Mouse (Mus musculus) kidney, postnatal 0 days (tissue): ENCODE results near the gene Spag9. TPM values are rescaled to one million over a fixed set of nuclear protein-coding genes. Genes with fewer than 3 reads are reported as not detected.

Experiments
- ATAC-seq: fragments of 200-750 bp; cut with Nextera tagmentation; replicated peaks from 2 replicates; pipeline ENCODE4 v1.8.0; 2017; ENCODE audit warnings: low read depth, moderate number of reproducible peaks, moderate TSS enrichment, moderate library complexity; ENCODE audit not compliant: low FRiP score
- DNase-seq: peaks from one replicate; pipeline ENCODE4 v3.0.0-alpha.2; 2016; ENCODE audit warnings: low spot score
- H3K27ac ChIP-seq: fragments of 300-500 bp; sonication (generic); 2 replicates; pipeline ENCODE4 v1.5.1; 2014; ENCODE audit warnings: mild to moderate bottlenecking
- H3K27me3 ChIP-seq: fragments of 300-500 bp; sonication (generic); 2 replicates; pipeline ENCODE4 v1.6.1; 2014; ENCODE audit warnings: low read length, mixed read lengths; ENCODE audit not compliant: insufficient read depth
- H3K36me3 ChIP-seq: fragments of 300-500 bp; sonication (generic); 2 replicates; pipeline ENCODE4 v1.6.1; 2014; ENCODE audit warnings: low read length, mixed read lengths; ENCODE audit not compliant: insufficient read depth
- H3K4me1 ChIP-seq: fragments of 300-500 bp; sonication (generic); replicated peaks from 2 replicates; pipeline ENCODE4 v1.6.1; 2014; ENCODE audit warnings: antibody characterized with exemption, low read length, mixed read lengths; ENCODE audit not compliant: insufficient read depth
- H3K4me2 ChIP-seq: fragments of 300-500 bp; sonication (generic); 2 replicates; pipeline ENCODE4 v1.6.1; 2014; ENCODE audit warnings: mild to moderate bottlenecking, low read length, moderate library complexity, mixed read lengths
- H3K4me3 ChIP-seq: fragments of 300-500 bp; sonication (generic); replicated peaks from 2 replicates; pipeline ENCODE4 v1.5.1; 2014; ENCODE audit warnings: low read depth, low read length
- H3K9ac ChIP-seq: fragments of 300-500 bp; sonication (generic); 2 replicates; pipeline ENCODE4 v1.6.1; 2014; ENCODE audit warnings: low read depth, low read length
- H3K9me3 ChIP-seq: fragments of 300-500 bp; sonication (generic); replicated peaks from 2 replicates; pipeline ENCODE4 v1.6.1; 2016; ENCODE audit warnings: low read length, inconsistent platforms, mixed read lengths
- CTCF ChIP-seq: IDR thresholded peaks from 2 replicates; pipeline ENCODE4 v1.5.1; 2016; ENCODE audit warnings: antibody characterized with exemption, low read depth, mild to moderate bottlenecking, moderate library complexity
- WGBS: fragments of 180-500 bp; shearing (Covaris S2); extraction: QIAGEN DNeasy Blood & Tissue Kit; methylation state at CpG from one replicate; pipeline ENCODE4 v1.1.7; 2014; 5-methylcytosine and 5-hydroxymethylcytosine counted together
- polyA plus RNA-seq: library from polyadenylated mRNA; unstranded; fragments of >200 nt; fragmentation: Nextera tagmentation; extraction: Ambion mirVana; gene quantifications from 2 replicates; pipeline ENCODE4 v1.2.1, GENCODE M21; 2015

The Spag9 gene
- polyA plus RNA-seq, 1 experiment from 2014 or later = 59.8 TPM

DNA sequence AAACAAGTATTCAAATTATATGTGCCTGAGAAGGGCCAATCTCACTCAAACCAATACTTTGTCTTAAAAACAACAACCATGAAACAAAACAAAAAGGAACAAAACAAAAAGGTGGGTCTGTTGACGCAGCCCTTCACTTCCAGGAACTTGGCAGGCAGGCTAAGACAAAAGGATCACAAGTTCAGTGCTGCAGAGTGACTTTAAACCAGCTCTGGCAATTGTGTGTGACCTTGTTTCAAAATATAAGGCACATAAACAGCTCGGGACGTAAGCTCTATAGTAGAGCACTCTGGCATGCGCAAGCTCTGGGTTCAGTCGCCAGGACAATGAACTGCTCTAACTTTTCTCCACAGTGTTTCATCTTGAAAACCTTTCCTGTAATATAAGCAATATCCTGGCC is 22.9 kb upstream of the Spag9 start:
- no peak overlapping the region for H3K27ac ChIP-seq
- no peaks in the 10 kb centered on the region for H3K27me3 ChIP-seq
- 89% methylated on average over 5 of the region's 5 CpGs for WGBS
- H3K36me3 ChIP-seq = no peaks in the 10 kb centered on the region
- no peak overlapping the region for H3K4me3 ChIP-seq
- ATAC-seq (no peak), DNase-seq (no peak)
- no peaks in the 10 kb centered on the region for H3K4me1 ChIP-seq
- no peak for TF ChIP-seq CTCF
- no peak overlapping the region for H3K4me2 ChIP-seq
- no peaks in the 10 kb centered on the region for H3K9me3 ChIP-seq
- H3K9ac ChIP-seq = no peak overlapping the region

DNA sequence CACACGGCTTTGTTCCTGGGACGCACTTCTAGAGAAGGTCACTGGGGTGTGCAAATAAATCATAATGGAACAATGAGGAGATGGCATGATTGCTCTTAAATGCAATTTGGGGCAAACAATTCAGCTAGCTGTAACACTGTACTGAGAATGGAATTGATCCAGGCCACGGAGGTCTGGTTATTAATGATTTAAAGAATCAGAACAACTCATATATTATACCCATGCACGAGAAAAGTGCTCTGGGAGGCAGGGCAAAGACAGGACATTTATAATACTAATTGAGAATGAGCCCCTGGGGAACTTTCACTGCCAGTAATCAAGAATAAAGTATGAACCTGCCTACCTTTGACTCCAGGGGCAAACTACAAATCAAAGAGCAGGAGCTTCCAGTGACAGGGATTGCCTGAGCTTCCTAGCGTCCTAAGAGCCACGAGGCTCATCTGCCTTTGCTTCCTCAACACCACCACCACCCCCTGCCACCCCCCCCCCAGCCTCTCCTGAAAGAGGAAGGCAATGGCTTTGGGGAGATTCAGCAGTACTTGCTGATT is 16.3 kb upstream of the Spag9 start:
- 26% methylated on average over 6 of the region's 6 CpGs for WGBS
- ATAC-seq = no peak
- no peak for TF ChIP-seq CTCF
- H3K4me2 ChIP-seq = no peak overlapping the region
- no peaks in the 10 kb centered on the region for H3K27me3 ChIP-seq
- no peak for DNase-seq
- H3K9ac ChIP-seq = no peak overlapping the region
- H3K27ac ChIP-seq = no peak overlapping the region
- H3K4me1 ChIP-seq = no peaks in the 10 kb centered on the region
- no peaks in the 10 kb centered on the region for H3K36me3 ChIP-seq
- H3K4me3 ChIP-seq = no peak overlapping the region
- no peaks in the 10 kb centered on the region for H3K9me3 ChIP-seq

DNA sequence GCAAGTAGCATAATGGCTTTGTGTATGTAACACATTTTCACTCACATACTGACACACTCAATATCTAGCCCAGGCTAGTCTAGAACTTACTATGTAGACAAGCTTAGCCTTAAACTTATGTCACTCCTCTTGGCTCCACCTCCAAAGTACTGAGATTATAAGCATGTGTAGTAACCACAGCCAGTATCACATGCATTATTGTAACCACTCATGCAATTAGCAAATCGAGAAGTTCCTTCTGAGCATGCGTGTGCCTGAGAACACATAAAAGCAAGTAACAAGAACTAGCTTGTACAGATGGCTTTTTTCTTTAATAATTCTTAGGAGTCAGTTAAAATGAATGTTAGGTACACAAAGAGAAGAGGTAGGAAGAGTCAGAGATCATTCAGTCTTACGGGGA is 11.3 kb upstream of the Spag9 start:
- Histone ChIP-seq H3K9ac (no peak overlapping the region), H3K4me3 (no peak overlapping the region), H3K4me1 (peaks cover 8% of the 10 kb centered on the region; the same call in 1 of the 2 replicates), H3K36me3 (no peaks in the 10 kb centered on the region), H3K27me3 (no peaks in the 10 kb centered on the region), H3K9me3 (no peaks in the 10 kb centered on the region), H3K4me2 (no peak overlapping the region), H3K27ac (no peak overlapping the region)
- TF ChIP-seq CTCF = no peak
- 85% methylated on average over 3 of the region's 3 CpGs for WGBS
- no peak for DNase-seq
- no peak for ATAC-seq

DNA sequence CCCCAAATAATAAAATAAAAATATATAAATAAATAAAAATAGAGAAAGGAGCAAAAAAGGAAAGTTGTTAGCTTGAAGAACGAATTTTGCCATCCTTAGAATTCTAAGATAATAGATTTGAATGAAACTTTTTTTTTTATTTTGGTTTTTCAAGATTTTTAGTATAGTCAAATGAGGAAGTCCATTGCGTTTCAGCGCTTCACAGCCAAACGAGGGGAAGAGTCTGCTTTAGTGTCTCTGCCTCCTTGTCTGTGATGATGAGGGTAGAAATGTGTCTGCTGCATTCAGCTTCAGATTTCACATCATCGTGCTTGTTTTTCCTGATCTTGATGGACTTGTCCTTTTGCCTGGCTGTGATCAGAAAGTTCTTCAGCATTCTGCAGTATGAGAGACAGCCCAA is 10.6 kb upstream of the Spag9 start:
- 86% methylated on average over 5 of the region's 5 CpGs for WGBS
- no peaks in the 10 kb centered on the region for H3K27me3 ChIP-seq
- TF ChIP-seq CTCF = no peak
- H3K27ac ChIP-seq = no peak overlapping the region
- DNase-seq = no peak
- no peak overlapping the region for H3K9ac ChIP-seq
- peaks cover 8% of the 10 kb centered on the region; the same call in 1 of the 2 replicates for H3K4me1 ChIP-seq
- H3K4me2 ChIP-seq = no peak overlapping the region
- ATAC-seq = no peak
- H3K4me3 ChIP-seq = no peak overlapping the region
- no peaks in the 10 kb centered on the region for H3K9me3 ChIP-seq
- no peaks in the 10 kb centered on the region for H3K36me3 ChIP-seq

DNA sequence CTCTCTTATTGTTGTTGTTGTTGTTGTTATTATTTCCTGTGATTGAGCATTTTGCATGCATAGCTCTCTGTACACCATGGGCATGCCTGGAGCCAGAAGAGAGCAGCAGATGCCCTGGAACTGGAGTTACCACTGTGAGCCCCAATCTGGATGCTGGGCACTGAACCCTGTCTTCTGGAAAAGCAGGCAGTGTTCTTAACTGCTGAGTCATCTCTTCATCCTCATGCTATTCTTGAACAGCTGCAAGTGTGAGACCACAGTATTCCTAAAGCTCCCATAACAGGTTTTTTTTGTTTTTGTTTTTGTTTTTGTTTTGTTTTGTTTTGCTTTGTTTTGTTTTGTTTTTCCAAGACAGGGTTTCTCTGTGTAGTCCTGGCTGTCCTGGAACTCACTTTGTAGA is 9.6 kb upstream of the Spag9 start:
- H3K4me1 ChIP-seq = peaks cover 8% of the 10 kb centered on the region; the same call in 1 of the 2 replicates
- DNase-seq (no peak), ATAC-seq (no peak)
- no peak overlapping the region for H3K4me3 ChIP-seq
- H3K36me3 ChIP-seq = no peaks in the 10 kb centered on the region
- no peak for TF ChIP-seq CTCF
- H3K4me2 ChIP-seq = no peak overlapping the region
- no peaks in the 10 kb centered on the region for H3K9me3 ChIP-seq
- H3K27me3 ChIP-seq = no peaks in the 10 kb centered on the region
- no peak overlapping the region for H3K9ac ChIP-seq
- H3K27ac ChIP-seq = no peak overlapping the region

DNA sequence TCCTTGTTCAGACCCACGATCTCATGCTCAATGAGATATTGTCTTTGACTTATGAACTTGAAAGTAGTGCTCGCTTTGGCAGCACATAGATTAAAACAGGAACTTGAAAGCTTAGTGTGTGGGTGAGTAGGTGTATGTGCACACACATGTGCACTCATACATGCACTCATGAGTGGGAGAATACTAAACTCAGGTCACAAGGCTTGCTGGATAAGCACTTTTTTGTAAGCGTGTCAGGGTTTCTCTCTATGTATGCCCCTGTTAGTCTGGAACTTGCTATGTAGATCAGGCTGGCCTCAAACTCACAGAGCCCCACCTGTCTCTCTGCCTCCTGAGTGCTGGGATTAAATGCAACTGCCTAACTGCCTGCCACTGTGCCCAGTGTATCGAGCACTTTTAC is 8.9 kb upstream of the Spag9 start:
- Histone ChIP-seq H3K9me3 (no peaks in the 10 kb centered on the region), H3K4me3 (no peak overlapping the region), H3K27me3 (no peaks in the 10 kb centered on the region), H3K9ac (no peak overlapping the region), H3K4me1 (peaks cover 8% of the 10 kb centered on the region; the same call in 1 of the 2 replicates), H3K4me2 (no peak overlapping the region), H3K27ac (peak overlapping the region; percentile 81; the same call in 1 of the 2 replicates), H3K36me3 (no peaks in the 10 kb centered on the region)
- TF ChIP-seq CTCF = no peak
- ATAC-seq = no peak
- DNase-seq = no peak
- WGBS = 82% methylated on average over 4 of the region's 4 CpGs

DNA sequence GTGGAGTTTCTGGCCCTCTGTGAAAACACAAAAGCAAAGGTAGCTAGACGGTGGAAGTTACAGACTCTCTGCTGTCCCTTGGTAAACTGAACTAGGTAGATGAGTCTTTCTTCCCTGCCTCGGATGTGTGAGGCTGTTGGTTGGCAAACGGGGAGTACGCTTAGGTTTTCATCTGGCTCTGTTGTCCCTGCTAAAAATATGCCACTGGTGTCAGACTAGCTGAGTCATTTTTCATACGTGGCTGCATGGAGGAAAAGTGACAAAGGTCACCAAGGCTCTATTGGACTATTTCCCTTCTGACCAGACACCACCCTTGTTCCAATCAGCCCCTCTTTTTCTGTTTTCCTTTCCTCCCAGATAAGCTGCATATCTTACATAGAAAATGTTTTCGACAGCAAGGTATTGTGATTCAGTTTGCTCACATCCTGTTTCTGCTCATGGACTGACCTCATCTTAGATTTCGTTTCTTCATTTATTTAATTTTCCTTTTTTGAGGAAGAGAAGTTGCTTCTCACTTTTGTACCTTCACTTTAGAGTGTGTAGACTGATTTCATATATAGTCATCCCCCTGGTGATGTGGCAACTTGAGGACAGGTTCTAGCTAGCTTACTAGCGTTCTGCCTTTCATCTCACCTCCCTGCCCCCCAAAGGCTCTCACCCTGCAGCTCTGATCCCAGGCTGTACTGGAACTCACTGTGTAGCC is 8.1 kb upstream of the Spag9 start:
- no peaks in the 10 kb centered on the region for H3K36me3 ChIP-seq
- peaks cover 8% of the 10 kb centered on the region; the same call in 1 of the 2 replicates for H3K4me1 ChIP-seq
- H3K27ac ChIP-seq = peak overlapping the region; percentile 81
- TF ChIP-seq CTCF = no peak
- ATAC-seq = no peak
- peak; percentile 39 for DNase-seq
- no peak overlapping the region for H3K4me2 ChIP-seq
- no peaks in the 10 kb centered on the region for H3K27me3 ChIP-seq
- WGBS = 58% methylated on average over 8 of the region's 8 CpGs
- no peak overlapping the region for H3K4me3 ChIP-seq
- no peak overlapping the region for H3K9ac ChIP-seq
- H3K9me3 ChIP-seq = no peaks in the 10 kb centered on the region
